Mouse (Mus musculus) frontal cortex, postnatal 10 days (tissue): ENCODE measurements at regions not wholly inside any gene's neighbourhood (a gene's known extent, or its start where the extent isn't known, plus 50 kb on each side); places are given as distances from the start of the nearest gene placed in this dataset.
"Not testable (repeated sequence)": the region's sequence is repeated elsewhere in the genome, so short reads cannot be mapped to it uniquely, and the experiment has no call there.

Experiments used
- DNase-seq, 2 experiments: peaks; one replicate each; pipeline ENCODE4 v3.0.0; 2022; ENCODE audit warnings: low spot score in 2 of 2, mixed read lengths in 1 of 2

DNA sequence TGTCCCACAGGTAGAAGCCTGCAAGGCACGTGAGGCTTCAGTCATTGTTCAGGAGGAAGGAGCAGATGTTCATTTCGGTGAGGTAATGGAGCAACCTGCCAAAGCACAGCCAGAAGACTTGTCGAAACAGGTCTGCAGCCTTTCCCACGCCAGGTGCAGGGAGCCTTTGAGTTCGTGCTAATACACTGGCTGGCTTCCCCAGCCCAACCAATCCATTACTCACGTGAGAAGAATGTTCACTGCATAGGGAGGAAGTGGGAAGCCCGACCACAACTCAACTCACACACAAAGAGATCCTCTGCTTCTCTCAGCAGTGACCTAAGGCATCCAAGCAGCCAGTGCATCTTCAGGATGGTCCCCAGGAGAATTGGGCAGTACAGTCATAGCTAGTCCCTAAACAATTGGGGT is 153.0 kb upstream of the Hes1 start:
- DNase-seq, result no peak

- no peak for DNase-seq
Measured at GRCm38 (mm10) chr16:29913357-29914010, 150.7 kb upstream of the Hes1 start.

DNA sequence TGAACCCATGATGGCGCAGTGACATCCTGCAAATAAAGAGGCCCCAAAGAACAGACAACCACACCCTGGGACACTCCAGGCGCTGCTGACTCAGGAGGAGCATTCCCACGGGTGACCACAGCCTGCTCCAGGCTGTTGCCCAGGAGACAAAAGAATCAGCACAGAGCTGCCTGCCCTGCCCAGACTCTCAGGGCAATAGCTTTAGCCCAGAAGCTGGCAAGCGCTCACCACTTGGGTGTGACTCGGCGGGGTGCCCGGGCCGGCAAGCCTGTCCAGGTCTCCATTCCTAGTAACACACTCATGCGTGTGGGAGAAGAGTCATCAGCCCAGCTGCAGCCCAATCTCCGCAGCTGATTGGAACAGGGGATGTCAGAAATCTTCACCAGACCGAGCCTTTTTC is 148.8 kb upstream of the Hes1 start:
- peak in 1 of 2 experiments; percentile 22 for DNase-seq

DNA sequence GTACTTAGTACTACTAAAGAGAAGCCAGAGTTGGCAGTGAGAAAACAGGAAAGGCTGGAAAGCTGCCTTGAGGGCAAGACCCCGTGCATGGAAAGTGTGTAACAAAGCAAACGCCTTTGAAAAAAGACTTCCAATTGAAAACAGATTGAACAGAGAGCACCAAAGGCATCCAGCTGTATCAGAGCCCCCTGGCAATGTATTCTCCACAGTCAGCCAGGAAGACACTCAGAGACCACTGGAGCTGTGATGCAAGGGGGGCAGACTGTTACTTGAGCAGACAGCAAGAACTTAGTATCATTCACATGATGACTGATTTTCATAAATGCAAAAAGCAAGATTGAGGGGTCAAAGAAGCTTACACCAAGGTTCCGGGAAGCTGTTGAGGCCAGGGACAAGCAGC is 146.2 kb upstream of the Hes1 start:
- DNase-seq, result no peak

DNA sequence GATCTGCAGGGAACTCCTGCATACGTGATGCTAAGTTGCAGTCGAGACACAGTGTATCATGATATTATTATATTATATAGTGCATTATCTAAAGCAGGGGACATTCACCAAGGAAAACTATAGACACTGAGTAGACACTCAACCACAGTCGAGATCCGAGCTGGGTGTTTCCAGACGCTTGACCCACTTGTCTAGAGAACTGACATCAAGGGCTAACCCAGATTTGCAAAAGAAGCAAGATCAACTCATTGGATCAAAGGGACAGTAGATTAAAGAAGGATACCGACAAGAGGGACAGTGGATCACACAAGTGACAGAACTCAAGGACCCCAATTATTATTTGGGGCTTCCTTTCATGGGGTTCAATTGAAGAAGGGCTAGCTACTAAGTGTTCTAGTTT is 145.8 kb upstream of the Hes1 start:
- DNase-seq, result no peak

DNA sequence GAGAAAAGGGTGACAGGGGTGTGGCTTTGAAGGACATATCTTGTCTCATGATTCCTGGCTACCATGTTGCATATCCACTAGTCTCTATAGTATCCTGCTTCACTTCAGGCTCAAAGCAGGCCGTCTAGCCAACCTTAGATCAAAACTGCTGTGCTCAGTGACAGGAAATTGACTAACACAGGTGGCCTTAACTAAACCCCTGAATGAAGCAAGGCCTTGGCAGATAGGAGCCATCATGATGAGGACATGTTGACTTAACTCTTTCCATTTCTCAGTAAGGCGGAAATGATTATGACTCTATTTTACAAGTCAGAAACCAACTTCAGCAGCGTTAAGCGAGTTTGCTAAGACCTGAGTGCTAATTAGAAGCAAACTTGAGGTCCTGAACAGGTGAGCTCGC is 143.2 kb upstream of the Hes1 start:
- no peak for DNase-seq

DNA sequence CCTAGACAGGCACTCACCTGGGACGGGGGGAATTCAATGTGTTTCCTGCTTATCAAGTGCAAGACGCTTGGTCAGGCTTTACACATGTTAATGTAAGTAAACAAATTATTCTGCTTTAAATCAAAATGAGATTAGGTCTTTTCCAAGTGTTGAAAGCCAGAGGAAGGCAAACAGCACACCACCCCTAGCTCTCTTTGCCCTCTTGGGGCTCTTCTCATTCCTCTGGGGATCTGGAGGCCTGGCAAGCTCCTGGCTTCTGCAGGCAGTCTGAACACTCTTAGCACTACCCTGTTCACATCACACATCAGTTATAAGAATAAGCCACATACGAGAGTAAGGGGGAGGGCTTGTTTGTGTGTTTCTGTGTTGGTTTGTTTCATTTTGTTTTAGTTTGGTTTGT is 142.8 kb upstream of the Hes1 start:
- no peak for DNase-seq

- not testable (repeated sequence) for DNase-seq
Measured at GRCm38 (mm10) chr16:29927276-29927675, 136.9 kb upstream of the Hes1 start.

DNA sequence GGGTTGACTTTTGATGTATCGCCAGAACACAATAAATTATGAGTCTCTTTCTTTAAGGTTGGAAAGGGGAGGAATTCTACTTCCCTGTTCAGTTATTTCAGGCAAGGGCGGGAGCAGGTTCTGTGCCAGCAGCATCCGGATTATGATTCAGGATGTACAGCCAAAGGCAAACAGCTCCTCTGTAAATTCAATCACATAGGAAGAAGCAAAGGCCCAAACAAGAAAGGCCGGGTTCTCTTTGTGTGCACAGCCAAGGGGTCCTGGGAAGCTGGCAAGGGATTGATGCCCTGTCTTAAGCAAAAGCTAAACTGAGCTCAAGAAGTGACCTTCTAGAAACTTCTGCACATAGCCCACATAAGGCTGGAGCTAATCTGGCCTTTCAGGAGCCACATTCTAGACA is 135.9 kb upstream of the Hes1 start:
- no peak for DNase-seq

DNA sequence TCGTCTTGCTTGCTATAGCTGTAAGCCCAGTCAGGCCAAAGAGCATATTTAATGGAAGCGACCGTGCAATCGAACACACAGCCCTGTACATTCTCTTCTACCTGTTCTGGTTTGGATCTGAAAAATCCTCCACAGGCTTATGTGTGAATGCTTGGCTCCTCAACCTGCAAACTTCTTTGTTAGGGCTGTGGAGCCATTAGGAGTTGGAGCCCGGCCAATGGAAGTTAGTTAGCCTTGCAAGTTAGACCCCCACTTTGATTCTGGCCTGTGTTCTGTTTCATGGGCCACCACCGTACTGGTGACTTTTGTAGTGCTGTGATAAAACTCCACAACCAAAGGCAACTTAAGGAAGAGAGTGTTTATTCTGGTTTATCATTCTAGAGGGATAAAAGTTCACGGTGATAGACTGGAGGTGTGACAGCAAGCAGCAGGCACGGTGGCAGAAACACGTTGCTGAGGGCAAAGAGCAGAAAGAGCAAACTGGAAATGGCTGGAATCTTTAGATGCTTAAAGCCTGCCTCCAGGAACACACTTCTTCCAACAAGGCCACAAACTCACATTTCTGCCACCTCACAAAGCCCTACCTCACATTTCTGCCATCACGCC is 132.3 kb upstream of the Hes1 start:
- no peak for DNase-seq

DNA sequence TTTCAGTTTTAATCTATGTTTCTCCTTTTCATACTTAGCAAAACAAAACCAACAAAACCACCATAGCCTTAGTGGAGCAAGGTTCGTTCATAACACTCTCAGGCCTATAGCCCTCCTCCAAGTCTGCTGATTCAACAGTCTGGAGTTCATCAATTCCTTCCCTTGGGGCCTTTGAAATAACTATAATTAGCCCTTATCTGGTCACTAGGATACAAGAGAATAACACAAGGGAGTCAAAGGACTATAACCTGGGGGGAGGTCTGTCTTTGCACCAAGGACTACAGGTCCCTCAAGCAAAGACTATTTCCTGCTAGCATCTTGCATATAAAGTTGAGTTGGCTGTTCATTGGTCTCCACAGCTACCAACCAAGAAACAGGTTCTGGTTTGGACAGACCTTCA is 129.5 kb upstream of the Hes1 start:
- no peak for DNase-seq

- DNase-seq, result no peak
Measured at GRCm38 (mm10) chr16:29938700-29939099, 125.5 kb upstream of the Hes1 start.

DNA sequence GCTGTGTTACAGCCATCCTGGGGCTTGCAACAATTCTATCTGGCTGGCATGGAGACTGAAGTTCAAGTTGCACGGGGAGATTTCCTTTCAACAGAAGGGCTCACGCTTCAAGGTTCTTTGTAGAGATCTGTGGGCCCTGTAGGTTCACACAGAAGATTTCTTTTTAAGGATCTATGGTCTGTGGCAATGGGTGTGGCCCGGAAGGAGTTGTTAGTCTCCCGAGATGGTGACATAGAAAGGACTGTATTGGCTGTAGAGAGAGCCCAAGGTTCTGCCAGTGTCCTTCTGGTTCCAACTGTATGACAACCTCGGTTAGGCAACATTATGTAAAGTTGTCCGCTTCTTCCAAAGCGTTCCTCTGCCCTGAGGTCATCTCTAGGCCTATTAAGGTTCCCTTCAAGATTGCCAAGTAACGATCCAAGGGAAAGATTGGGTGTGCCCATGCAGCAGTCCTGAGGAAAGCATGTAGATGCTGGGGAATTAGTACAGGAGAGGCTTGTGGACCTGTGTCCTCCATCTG is 124.8 kb upstream of the Hes1 start:
- no peak for DNase-seq

- no peak for DNase-seq
Measured at GRCm38 (mm10) chr16:29939869-29940707, 124.1 kb upstream of the Hes1 start.

GRCm38 (mm10) chr16:29942111-29942510 is 122.1 kb upstream of the Hes1 start:
- DNase-seq, result no peak

- DNase-seq, result no peak
Measured at GRCm38 (mm10) chr16:29943963-29944860, 120.0 kb upstream of the Hes1 start.

DNA sequence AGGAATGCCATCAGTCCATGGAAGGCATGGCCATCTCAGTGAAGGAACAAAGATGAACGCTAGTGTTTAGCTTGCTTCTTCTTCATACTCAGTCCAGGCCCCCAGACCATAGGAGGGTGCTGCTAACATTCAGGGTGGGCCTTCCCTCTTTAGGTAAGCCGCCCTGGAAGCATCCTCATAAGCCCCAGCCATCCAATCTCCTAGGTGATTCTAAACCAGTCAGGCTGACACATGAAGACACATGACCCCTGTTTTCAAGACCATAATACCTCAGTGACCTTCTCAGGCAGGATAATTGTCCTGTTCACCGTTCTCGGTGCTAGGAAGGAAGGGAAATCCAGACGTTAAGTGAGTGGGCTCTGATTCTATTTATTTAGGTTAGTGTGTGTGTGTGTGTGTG is 119.2 kb upstream of the Hes1 start:
- DNase-seq, result no peak

GRCm38 (mm10) chr16:29945376-29945890 is 118.8 kb upstream of the Hes1 start:
- DNase-seq, result no peak

DNA sequence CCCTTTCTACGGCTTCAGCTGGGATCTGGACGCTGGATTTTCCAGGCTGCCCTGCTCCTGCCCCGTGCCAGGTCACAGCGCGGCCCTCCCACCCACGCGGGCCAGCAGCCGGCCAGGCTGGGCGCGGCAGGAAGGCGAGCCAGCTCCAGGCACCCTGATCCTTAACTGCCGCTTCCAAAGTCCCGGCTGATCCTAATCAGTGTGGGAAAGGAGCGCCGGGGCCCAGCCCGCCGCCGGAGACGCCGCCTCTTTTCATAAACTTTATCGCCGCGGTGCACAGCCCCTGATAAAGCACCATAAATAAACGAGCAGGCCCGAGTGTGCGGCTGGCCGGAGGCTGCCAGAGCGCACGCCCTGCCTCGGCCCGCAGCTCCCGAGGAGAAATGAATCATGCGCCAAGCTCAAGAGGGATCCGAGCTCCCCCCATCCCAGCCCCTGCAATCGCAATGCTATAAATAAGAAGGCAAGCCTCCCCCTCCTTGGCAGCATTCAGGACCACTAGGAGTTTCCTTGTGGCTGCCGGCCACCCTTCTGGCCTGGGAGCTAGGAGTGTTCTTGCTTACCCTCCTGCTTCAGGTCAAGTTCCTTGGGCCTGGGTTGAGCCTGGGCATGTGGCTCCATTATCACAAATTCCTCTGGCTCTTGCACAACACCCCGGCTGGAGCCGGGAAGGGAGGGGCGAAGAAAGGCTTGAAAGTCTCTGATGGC is 118.1 kb upstream of the Hes1 start:
- DNase-seq, result peak; percentile 22 to 31

GRCm38 (mm10) chr16:29946966-29947365 is 117.2 kb upstream of the Hes1 start:
- DNase-seq, result no peak

DNA sequence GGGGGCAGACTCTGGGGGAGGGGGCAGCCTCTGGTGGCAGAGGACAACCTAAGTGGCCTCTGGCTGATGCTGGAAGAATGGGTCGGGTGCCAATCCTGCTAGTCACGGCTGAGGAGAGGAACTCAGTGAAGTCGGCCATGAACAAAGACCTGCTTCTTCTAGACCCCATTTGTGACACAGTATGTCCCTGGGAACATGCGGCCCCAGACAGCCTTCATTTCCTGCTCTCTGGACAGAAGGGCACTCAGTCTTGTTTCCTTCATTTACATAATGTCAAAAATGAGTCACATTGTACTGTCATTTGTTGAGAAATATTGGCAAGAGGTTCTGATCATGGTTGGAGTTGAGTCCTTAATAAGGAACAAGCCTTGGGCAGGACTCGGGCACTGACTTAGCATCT is 116.5 kb upstream of the Hes1 start:
- no peak for DNase-seq
